Mouse (Mus musculus): ENCODE results near the gene Tcf7. TPM values are rescaled to one million over a fixed set of nuclear protein-coding genes. Genes with fewer than 3 reads are reported as not detected.
"Not testable (repeated sequence)": the region's sequence is repeated elsewhere in the genome, so short reads cannot be mapped to it uniquely, and the experiment has no call there.

The Tcf7 gene
- total RNA-seq, 2 experiments from 2014 or later, result 4.6 to 6.3 TPM

- DNase-seq (ENCODE audit: low spot score in 2 of 2), result no peak
These were observed 53.9 kb downstream of the Tcf7 start for GRCm38 (mm10) chr11:52228722-52229448.

- no peak for DNase-seq (ENCODE audit: low spot score in 2 of 2)
These were observed 55.2 kb downstream of the Tcf7 start for GRCm38 (mm10) chr11:52227466-52228226.

DNA sequence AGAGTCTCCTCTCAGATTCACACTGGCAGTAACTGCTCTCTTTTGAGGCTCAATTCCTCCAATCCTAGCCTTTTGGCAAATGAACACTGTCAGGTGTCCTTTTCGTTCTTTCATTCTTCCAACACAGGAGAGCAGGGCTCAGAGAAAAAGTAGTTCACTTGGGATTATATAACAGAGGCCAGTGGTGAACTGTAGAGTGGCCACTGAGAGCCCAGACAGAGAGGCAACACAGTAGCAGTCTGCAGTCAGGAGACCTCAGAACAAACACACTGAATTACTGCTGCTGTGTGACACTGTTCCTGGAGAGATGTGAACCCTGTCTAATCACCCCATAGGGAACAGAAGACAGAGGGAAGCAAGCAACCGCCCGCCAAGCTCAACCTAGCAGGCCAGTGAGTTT is 55.8 kb downstream of the Tcf7 start:
- DNase-seq (ENCODE audit: low spot score in 2 of 2), result no peak

DNA sequence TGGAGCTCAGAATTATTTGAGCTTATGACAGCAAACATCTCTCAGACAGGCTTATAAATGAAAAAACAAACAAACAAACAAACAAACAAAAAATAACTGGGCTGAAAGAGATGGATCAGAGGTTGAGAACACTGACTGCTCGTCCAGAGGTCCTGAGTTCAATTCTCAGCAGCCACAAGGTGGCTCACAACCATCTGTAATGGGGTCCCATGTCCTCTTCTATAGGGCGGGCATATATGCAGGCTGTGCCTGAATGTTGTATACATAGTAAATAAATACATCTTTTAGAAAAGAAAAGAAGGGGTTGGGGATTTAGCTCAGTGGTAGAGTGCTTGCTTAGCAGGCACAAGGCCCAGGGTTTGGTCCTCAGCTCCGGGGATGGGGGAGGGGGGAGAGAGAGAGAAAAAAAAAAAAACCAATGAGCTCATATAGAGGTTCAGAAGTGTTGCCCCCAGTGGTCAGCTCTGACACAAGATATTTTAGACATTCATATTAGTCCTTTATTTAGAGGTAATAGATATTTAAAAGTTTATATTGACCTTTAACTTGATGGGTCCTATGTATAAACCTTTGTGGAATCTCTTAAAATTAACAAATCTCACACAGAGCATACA is 56.7 kb downstream of the Tcf7 start:
- DNase-seq (ENCODE audit: low spot score in 2 of 2), result no peak

DNA sequence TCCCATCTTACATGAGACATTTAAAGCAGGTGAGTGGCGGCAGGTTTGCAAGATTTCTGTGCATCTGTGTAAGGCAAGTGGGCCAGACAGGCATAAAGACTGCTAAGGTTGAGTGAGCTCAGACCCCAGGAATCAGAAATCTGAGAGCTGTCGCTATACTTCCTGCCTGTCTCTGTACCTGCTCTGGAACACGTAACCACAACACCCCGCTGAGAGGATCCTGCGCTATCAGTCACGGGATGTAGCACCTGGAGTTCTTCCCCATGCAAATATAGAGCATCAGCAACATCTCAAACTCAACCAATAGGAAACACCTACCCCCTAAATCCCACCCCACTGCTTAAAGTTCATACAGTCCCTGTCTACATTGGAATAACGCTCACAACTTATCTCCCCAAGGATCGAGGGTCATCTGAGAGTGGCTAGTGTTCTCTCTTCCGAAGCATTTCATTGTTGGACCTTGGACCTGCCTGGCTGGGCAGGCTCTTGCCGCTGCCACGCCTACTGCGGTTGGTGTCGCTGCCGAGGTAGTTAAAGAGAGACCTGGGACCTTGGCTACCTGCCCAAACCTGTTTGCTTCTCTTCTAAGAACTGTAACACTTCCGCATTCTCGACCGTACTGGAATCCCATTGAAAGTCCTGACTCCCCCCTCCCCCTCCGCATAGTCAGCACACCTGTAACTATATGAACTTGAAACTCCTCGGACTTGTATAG is 58.7 kb downstream of the Tcf7 start:
- DNase-seq (ENCODE audit: low spot score in 2 of 2), result no peak

GRCm38 (mm10) chr11:52222891-52223290 is 59.9 kb downstream of the Tcf7 start:
- no peak for DNase-seq (ENCODE audit: low spot score in 2 of 2)

- DNase-seq (ENCODE audit: low spot score in 2 of 2), result not testable (repeated sequence)
These were observed 60.9 kb downstream of the Tcf7 start for GRCm38 (mm10) chr11:52221921-52222320.

DNA sequence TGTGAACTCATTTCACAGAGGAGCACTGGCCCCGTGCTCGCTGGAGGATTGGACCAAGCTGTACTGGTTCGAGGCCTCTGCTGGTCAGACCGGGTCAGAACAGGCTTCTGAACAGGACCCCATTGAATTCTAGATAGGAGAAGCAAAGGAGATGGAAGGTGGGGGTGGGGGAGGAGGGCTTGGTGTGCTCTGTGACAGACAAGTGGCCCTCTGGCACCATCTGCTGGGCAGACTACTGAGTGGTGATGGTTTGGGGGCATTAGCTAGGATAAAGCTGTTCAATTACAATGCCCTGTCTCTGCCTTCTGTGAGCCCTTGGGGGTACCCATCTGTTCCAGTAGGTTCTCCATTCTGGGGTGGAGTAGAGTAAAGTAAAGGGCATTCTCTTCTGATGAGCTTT is 62.5 kb downstream of the Tcf7 start:
- peak; percentile 74 to 79 for DNase-seq (ENCODE audit: low spot score in 2 of 2)

DNA sequence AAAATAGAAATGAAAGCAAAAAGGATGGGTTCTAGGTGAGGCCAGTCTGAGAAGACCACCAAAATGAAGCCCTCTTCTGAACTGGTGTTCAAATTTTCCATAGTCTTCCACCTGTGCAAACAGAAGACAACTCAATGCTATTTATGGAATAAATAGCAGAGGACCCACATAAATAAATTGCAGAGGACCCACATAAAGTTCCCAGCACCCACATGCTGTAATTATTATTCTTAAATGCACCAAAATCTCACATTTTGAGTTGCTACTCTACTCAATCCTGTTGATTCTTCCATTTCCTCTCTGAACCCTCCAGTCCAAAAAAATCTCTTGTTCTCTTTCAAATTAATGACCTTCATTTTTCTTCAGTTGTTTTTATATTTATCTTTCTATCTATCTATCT is 68.9 kb downstream of the Tcf7 start, which contains the start of gene Olfr1371:
Olfr1371 (minus strand) TSS at position 101 of the 400 bp plus-strand sequence.
- no peak for DNase-seq (ENCODE audit: low spot score in 2 of 2)

Other genes with a start within 250 kb of the Tcf7 start
- gene Ppp2ca, start 184.3 kb downstream of the Tcf7 start, total RNA-seq (2021), result 100 to 1,000 TPM; 120 to 124 TPM
- not detected for gene Olfr1373, start 137.5 kb downstream of the Tcf7 start, total RNA-seq (2021)
- gene Olfr1371, start 69.0 kb downstream of the Tcf7 start, total RNA-seq (2021), result not detected
- gene Skp1a, start 51.0 kb downstream of the Tcf7 start, total RNA-seq (2021), result 100 to 1,000 TPM; 477 to 492 TPM
- gene Vdac1, start 77.8 kb upstream of the Tcf7 start, total RNA-seq (2021), result 100 to 1,000 TPM; 560 to 576 TPM
- gene 9530068E07Rik, start 113.4 kb upstream of the Tcf7 start, total RNA-seq (2021), result 10 to 100 TPM; 57.1 to 61.6 TPM

All from left cerebral cortex, adult 18-20 months (tissue).